Mouse (Mus musculus): ENCODE results near the gene Cntnap1.

Cntnap1 gene

DNA sequence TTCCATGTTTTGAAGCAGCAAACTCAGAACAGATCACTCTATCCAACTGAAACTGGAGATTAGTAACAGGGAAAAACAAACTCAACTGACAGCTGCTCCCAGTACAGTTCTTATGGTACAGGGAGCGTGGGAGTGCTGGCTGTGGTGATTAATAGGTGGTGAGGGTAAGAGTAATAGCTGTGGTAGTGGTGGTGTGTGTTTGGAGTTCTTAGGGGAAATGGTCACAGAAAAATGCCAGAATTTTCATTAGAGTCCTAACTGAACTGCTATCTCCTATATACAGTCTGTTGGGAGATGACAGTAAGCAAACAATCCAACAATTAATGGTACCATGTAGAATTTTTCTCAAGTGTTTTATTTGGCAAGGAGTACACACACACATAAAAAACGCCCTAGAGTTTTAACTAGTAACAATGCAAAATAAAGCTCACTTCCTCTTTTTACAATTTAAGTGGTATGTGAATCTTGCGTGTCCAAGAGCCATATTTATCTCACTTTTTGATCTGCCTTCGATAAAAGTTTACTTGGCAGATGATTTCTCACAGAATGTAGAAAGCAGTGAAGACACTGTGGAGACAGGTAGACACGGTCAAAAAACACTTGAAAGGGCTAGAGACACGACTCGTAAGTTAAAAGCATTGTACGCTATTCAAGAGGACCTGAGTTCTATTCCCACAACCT, 51.1 kb downstream of the Cntnap1 start:
- DNase-seq = no peak

GRCm38 (mm10) chr11:101224337-101224736, 54.0 kb downstream of the Cntnap1 start:
- DNase-seq = no peak

- no peak for DNase-seq
Measured at GRCm38 (mm10) chr11:101225331-101226064, 55.2 kb downstream of the Cntnap1 start.

- peak; percentile 98 for DNase-seq
Measured at GRCm38 (mm10) chr11:101226065-101226701, 55.9 kb downstream of the Cntnap1 start, which contains the start of gene Ezh1. TSS of gene Ezh1 (minus strand) at chr11:101226463.

DNA sequence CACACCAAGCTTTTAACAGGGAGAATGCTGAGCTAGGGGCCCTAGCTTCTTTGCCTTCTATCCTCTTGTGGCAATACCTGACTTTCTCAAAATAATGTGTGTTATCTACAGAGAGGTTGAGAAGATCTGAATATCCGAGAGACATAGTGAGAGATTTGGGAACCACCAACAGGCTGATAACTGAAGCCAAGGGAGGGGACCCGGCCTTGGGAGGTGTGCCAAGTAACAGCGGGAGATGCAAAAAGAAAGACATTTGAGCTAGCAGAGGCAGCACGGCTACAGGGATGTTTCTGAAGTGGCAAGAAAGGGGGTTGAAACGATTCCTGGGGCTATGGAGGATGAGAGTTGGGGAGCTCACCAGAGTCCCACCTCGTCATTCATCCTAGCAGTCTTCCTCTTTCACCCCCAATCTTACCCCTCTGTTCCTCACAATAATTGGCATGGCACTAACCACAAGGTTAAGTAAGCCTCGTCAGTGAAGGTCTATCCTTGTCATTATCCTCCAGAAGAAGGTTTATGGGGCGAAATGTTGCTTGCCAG, 59.1 kb downstream of the Cntnap1 start:
- no peak for DNase-seq

DNA sequence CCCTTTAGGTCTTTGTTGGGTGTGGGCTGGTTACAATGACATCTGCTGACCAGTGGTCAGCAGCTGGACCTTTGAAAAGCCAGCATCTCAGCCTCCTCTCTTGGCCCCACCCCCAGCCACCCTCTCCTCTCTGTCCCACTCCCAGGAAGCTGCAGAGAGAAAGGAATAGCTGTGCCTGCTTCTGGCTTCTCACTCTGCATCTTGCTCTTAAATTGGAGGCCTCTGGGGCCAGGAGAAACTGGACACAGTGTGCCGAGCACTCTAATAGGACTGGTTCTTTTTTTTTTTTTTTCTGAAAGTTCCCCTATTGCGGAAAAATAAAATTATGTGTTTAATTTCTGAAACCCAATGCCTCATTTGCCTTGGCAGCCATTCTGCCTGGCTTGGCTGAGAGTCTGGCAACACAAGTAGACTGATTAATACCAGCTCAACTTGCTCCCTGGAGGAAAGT, 59.8 kb downstream of the Cntnap1 start:
- no peak for DNase-seq

DNA sequence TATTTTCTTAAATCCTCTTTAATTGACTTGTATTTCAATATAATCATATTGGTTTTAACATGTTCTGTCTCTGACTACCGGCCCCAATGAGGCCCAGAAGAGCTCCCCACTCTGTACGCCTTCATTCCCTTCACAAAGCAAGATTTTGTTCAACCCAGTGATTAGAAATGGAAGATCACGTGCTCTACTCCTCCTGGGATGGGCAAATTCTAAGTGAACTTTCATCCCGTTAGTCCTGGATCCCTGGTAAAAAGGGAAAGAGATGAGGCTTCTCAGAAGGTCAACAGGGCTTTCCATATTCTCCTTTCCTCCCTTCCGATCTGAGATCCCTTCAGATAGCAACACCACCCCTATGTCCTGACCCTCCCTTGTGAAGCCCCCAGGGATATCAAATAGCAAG, 60.2 kb downstream of the Cntnap1 start:
- peak; percentile 65 for DNase-seq

DNA sequence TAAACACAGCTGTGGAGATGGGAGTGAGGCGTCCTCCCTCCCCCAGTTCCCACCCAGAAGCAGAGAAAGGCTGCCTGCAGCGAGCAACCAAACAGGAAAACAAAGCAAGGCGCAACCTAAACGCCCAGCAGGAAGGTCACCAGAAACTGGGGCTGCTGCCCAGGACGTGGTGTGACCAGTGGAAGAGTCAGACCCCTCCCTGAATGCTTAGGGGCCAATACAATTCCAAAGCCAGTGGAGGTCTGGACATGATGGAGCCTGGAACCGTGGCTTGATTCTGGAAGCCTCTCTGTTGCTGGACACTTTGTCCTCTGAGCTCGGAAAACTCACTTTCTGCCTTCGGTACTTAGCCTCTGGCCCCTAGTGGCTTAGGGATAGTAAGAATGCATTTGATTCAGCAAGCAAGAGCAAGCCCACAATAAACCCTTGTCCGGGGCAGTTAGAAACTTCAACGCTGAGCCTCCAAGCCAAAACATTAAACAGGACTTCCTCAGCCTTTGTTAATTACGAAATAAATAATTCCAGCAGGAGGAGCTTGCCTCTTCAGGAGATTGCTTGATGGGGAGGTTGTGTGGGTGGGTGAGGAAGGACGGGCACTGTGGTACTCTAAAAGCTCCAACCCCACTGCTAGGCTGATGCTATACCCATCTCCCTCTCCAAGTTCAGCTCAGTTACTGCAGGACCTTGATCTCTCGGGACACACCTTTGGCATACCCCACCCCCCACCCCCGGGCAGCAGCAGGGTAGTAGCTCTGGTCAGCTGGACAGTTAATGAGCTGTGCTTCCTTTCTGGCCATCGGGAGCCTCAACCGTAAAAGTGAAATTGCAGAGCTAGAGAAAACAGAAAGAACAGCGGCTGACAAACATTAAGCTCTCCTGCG, 60.9 kb downstream of the Cntnap1 start:
- DNase-seq = peak; percentile 82

DNA sequence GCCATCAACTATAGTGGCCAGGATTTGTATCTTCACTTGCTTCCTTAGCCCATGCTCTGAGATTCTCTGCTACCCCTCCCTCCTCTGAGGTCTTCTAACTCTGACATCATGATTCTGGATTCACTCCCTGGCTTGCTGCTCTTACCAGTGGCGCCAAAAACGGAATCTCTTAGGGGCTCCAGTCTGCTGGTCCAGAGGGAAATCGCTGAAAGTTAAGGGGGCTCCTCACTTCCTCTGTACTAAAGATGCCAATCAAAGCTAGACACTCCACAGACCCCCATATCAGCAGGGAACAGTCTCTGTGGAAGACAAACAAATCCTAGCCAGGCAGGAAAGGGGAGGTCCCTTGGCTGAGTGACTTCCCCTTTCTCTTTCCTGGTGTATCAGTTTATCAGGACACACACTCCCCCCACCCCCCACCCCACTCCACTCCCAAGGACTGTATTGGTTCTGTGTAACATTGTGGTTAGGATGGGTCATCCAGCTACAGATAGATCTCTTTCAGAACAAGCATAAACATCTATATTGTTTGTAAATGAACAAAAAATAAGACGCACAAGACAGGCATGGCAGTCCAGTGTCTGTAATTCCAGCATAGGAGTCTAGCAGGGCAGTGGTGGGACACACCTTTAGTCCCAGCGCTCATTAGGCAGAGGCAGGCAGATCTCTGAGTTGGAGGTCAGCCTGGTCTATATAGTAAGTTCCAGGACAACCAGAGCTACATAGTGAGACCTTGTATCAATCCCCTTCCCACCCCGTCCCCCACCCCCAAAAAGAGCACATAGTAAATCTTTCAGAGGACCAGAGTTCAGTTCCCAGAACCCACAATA, 61.9 kb downstream of the Cntnap1 start:
- no peak for DNase-seq

DNA sequence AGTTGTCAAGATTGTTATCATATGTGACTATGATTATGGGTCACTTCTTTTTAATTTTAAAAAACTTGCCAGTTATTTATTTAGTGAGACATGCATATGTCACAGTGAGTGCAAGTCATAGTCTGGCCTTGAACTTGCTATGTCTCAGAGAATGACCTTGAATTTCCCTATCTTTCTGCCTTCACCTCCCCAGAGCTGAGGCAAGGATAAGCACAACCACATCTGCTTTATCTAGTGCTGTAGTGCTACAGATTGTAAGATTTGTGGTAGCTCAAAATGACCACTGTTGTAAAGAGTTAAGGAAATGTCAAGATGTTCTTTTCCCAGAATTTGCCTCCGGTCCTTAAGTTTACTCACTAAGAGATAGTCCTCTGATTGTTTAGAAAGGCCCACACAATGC, 62.9 kb downstream of the Cntnap1 start:
- no peak for DNase-seq

DNA sequence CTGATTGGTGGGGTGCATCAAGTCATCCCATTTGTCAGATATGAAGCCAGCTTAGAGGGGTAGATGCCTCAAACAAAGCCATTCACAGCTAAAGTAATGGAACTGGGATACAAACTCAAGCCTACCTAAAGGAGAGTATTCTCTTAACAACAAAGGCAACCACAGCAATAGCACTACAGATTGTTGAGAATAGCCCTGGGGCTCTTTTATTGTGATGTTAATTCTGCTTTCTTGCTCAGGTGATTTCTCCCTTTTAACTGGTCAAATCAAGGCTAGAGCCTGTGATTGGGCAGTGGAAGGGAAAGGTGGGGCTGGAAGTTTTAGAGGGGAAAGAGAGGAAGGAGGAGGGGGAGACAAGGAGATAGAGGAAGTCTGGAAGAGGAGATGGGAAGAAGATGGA, 63.8 kb downstream of the Cntnap1 start:
- no peak for DNase-seq

DNA sequence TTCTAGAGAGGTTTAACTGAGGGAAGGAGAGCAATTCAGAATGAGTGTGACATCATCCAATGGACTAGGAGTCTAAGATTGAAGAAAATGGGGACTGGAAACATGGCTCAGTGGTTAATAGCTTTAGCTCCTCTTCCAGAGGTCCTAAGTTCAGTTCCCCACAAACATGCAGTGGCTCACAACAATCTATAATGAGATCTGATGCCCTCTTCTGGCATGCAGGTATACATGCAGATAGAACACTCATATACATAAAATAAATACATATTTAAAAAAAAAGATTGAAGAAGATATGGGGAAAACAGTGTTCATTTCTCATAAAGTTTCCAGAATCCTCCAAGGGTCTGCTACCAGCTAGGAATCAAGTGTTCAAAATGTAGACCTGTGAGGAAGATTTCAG, 65.1 kb downstream of the Cntnap1 start:
- no peak for DNase-seq

DNA sequence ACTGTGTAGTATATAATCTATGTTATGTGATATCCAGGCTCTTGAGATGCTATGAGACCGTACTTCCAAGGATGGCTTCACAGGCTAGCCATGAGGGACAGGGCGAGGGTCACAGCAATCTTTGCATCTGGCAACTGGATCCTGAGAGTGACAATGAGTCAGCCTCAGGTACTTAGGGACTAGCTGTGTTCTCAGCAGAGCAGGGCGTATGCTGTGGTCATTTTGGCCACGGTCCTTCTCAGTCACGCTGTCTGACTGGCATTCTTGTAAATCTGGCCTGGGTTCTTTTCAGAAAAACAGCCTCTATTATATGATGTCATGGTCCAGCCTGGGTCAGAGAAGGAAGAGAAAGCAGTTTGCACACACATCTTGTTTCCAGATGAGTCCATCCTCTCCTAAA, 66.5 kb downstream of the Cntnap1 start:
- no peak for DNase-seq

DNA sequence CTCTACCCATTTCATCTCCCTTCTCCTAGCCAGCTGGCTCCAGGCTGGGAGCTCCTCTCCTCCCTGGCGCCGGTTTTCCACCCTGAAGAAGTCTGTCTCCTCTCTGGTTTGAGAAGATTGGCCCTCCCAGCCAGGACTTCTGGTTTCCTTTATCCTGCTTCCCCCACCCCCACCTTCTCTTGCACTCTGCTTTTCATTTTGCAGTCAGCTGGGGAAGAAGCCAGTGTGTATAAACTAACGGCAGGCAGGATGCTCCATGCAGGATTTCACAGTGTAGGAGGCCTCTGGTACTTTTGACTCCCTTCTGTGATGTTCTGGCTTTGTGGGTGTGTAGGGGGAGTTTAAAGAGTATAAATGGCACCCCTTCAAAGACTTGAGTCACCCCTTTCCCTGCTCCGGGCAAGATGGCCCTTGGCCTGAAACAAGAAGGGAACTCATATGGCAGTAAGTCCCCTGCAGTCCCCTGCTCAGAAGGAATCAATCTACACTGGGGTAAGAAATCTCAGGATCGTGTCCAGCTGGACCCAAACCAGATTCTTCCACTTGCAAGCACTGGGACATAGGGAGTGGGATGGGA, 67.8 kb downstream of the Cntnap1 start:
- no peak for DNase-seq

Data from kidney, adult 9 months (tissue).